Mouse (Mus musculus): ENCODE measurements around the gene Ndufa4. TPM values are rescaled to one million over a fixed set of nuclear protein-coding genes. Genes with fewer than 3 reads are reported as not detected.
"Not testable (repeated sequence)": the region's sequence is repeated elsewhere in the genome, so short reads cannot be mapped to it uniquely, and the experiment has no call there.

The Ndufa4 gene
- 490 and 720 TPM in 2 replicates for polyA plus RNA-seq (2012; rRNA removed)

GRCm38 (mm10) chr6:11907269-11908032 lies at the start of gene Ndufa4, which contains the start of gene Phf14:
TSS of gene Ndufa4 (minus strand) at chr6:11907497.
TSS of gene Phf14 (plus strand) at chr6:11907809.
- no peak for DNase-seq (ENCODE audit: low read depth)

- no peak for DNase-seq (ENCODE audit: low read depth)
Observed at GRCm38 (mm10) chr6:11948100-11948499, 40.8 kb upstream of the Ndufa4 start.

- no peak for DNase-seq (ENCODE audit: low read depth)
Observed at GRCm38 (mm10) chr6:11942089-11942488, 34.8 kb upstream of the Ndufa4 start.

- no peak for DNase-seq (ENCODE audit: low read depth)
Observed at GRCm38 (mm10) chr6:11940895-11941294, 33.6 kb upstream of the Ndufa4 start.

GRCm38 (mm10) chr6:11933403-11933802 lies 26.1 kb upstream of the Ndufa4 start:
- no peak for DNase-seq (ENCODE audit: low read depth)

- DNase-seq (ENCODE audit: low read depth) = no peak
Observed at GRCm38 (mm10) chr6:11927485-11927884, 20.2 kb upstream of the Ndufa4 start.

GRCm38 (mm10) chr6:11926082-11926595 lies 18.8 kb upstream of the Ndufa4 start:
- no peak for DNase-seq (ENCODE audit: low read depth)

- no peak for DNase-seq (ENCODE audit: low read depth)
Observed at GRCm38 (mm10) chr6:11925496-11926041, 18.3 kb upstream of the Ndufa4 start.

- DNase-seq (ENCODE audit: low read depth) = no peak
Observed at GRCm38 (mm10) chr6:11908170-11908569, 873 bp upstream of the Ndufa4 start.

GRCm38 (mm10) chr6:11906890-11907268 lies 418 bp downstream of the Ndufa4 start:
- DNase-seq (ENCODE audit: low read depth) = no peak

- no peak for DNase-seq (ENCODE audit: low read depth)
Observed at GRCm38 (mm10) chr6:11900809-11901310, 6.4 kb downstream of the Ndufa4 start.

GRCm38 (mm10) chr6:11875364-11875763 lies 31.9 kb downstream of the Ndufa4 start:
- DNase-seq (ENCODE audit: low read depth) = not testable (repeated sequence)

Other genes starting within 250 kb of the Ndufa4 start
- 10.5 and 11.8 TPM in 2 replicates for gene Phf14, start 312 bp upstream of the Ndufa4 start, polyA plus RNA-seq (2012; rRNA removed)